Mouse (Mus musculus): ENCODE data around the gene Cxcl12.

Cxcl12 gene

DNA sequence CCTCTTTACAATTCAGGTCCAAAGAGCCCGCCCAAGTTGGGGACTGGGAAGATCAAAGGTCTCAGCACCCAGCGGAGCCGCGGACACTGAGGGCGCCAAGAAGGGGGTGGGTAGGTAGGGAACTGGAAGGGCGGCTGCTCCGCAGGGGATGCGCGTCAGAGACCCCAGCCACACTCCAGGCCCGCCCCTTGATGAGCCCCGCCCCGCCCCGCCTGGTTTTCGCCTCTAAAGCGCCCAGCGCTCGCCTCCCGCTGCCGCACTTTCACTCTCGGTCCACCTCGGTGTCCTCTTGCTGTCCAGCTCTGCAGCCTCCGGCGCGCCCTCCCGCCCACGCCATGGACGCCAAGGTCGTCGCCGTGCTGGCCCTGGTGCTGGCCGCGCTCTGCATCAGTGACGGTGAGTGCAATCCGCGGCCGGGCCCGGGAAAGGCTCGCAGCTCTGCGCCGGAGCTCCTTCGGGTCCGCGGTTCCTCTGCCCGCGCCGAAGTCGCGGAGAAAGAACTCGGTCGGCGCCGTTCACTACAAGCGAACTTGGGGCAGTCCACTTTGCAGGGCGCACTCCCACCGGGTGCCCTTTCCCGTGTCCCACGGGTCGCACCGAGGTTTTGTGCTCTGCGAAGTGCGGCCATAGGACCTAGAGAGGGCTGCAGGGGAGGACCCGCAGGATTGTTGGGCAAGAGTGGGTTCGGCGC, at the start of gene Cxcl12:
TSS of gene Cxcl12 (plus strand) at position 215 of the 691 bp plus-strand sequence.
- DNase-seq (ENCODE audit: low read depth, low spot score): peak; percentile 21

- DNase-seq (ENCODE audit: low read depth, low spot score): no peak
Measured at GRCm38 (mm10) chr6:117122074-117122473, 46.3 kb upstream of the Cxcl12 start.

DNA sequence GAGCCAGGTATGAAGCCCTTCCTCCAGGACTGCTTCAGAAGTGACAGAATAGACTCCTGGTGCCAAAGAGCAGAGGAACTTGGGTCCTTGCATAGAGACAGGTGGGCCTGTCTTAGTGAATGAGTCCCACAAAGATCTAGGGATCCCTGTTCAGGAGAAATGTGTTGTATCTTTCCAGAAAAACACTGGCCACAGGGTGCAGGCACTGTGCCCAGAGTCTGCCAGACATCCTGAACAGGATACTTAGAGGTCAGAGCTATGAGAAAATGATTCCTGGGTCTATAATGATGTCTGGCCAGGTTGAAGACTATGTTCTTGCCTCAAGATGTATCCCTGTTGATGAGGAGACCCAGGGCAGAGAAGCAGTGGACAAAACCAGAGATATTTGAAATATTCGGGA, 42.0 kb upstream of the Cxcl12 start:
- no peak for DNase-seq (ENCODE audit: low read depth, low spot score)

DNA sequence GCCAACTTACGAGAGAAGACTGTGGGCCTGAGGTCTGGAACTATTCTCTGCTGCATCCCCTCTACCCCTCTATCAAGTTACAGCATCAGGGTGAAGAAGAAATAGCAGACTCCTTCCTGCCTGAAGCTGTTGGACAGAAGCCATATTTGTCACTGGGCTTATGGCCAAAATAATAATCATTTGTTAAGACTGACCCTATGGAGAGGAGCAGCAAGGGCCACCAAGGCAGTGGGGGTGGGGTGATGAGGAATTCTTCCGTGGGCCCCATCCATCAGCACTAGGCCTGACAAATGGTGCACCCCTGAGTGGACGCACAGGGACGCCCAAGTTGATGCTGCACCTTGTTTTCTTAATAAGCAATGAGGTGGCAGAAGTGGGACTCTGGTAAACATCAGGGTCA, 38.9 kb upstream of the Cxcl12 start:
- DNase-seq (ENCODE audit: low read depth, low spot score): no peak

DNA sequence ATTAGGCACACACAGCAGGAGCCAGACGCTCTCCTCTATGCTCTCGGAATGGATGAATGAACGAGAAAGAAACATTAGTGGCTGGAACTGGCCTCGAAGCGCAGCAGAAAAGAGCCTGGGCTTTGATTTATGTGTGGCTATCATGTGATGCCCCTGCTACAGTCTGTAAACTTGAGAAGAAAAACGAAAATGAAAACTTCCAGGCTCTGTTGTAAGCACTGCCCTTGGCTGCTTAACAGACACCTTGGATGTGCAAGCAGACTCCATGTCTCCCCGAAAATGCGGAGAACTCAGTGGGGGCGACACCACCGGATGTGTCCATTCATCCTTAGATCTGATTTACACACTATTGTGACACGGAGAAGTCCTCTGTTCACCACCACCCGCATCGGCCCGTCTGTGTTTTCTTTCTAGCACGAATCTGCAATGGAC, 37.6 kb upstream of the Cxcl12 start:
- no peak for DNase-seq (ENCODE audit: low read depth, low spot score)

DNA sequence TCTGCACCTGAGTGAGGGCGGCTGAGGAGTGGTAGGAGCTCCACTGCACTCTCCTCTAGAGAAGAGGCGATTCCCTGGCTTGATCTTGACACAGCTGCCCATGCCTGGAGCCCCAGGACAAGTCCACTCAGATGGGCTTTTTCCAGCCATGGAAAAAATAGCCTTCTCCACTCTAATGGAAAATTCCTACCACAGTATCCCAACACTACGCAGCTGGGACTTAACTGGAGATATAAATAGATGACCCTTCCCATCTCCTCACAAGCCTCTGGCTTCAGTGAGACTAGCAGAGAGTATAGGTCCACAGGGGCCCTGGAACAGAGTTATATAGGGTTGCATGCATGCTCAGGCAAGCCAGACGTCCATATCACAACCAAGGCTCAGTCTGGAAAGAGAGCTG, 33.8 kb upstream of the Cxcl12 start:
- DNase-seq (ENCODE audit: low read depth, low spot score): no peak

DNA sequence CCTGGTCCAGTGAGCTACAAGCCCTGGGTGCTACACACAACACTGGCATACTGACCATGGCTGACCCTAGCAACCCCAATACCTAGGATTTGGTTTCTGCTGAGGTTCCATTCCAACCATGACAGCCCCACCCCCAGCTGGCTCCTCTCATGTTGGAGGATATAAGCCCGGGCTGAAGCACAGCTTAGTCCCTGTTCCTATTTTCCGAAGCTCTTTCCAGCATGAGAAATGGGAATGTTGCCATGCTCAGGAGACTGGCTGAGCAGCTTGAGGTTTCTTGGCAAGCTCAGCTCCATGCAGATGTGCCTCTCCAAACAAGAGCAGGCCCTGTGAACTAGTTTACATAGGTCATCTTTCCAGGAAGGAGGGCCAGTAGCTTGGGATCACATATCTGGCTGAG, 30.6 kb upstream of the Cxcl12 start:
- peak; percentile 35 for DNase-seq (ENCODE audit: low read depth, low spot score)

GRCm38 (mm10) chr6:117140907-117141306, 27.4 kb upstream of the Cxcl12 start:
- DNase-seq (ENCODE audit: low read depth, low spot score): peak; percentile 43

- DNase-seq (ENCODE audit: low read depth, low spot score): no peak
Measured at GRCm38 (mm10) chr6:117146951-117147350, 21.4 kb upstream of the Cxcl12 start.

- DNase-seq (ENCODE audit: low read depth, low spot score): no peak
Measured at GRCm38 (mm10) chr6:117151484-117152149, 16.7 kb upstream of the Cxcl12 start.

- no peak for DNase-seq (ENCODE audit: low read depth, low spot score)
Measured at GRCm38 (mm10) chr6:117153046-117153445, 15.3 kb upstream of the Cxcl12 start.

DNA sequence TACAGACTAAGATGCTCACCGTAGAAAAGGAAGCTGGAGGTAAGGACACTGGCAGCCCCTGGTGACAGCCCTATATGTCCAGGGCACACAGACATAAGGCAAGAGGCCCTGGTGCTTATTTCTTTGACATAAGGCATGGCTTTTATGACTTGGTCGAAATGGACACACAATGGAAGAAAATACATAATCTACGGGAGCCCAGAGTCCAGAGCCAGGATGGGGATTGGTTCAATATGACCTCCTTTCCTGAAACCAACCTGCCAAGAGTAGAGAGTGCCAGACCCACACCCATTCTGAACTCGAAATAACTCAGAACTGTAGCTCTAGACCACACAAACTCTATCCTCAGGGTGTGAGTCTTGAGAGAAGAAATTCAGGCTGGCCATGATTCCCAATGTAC, 11.5 kb upstream of the Cxcl12 start:
- DNase-seq (ENCODE audit: low read depth, low spot score): no peak

DNA sequence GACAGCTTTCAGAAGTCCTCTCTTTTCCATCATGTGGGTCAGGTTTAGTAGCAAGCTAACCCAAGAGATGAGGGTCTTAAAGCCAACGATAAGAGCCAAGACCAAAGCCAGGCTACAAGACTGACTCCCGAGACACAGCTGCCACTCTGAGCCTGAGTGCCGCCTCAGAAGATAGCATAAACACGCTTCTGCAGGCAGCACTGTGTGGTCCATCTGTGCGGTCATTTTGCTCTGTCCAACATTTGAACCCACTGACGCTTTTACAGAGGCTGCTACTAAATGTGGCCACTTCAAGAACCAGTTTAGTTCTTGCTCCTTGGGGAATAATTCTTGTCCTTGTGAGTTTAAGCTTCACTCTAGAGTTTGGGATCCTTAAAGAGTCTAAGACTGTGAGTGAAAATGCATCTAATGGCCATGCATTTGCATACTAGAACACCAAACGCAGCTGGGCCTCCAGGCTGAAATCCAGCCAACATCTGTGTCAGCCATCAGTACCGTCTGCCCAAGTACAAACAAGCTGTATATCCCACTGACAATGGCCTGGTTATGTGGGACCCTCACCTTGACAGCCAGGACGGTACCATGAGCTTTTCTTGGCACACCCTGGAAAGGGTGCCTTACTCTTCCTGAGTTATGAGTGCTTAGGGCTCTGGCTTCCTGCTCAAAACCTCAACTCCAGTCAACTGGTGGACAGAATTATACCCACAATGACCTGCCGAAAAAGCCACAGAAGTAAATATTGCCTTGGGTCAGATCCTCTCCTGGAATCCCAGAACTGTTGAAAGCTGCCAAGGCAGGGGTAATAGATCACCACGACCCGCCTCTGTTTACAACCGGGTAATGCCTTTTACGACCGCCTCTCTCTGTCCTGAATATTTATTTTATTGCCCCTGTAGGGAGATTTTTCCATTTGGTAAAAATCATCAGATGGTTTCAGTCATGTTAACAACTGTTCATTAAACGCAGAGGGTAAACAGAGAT, 8.3 kb upstream of the Cxcl12 start:
- DNase-seq (ENCODE audit: low read depth, low spot score): no peak

DNA sequence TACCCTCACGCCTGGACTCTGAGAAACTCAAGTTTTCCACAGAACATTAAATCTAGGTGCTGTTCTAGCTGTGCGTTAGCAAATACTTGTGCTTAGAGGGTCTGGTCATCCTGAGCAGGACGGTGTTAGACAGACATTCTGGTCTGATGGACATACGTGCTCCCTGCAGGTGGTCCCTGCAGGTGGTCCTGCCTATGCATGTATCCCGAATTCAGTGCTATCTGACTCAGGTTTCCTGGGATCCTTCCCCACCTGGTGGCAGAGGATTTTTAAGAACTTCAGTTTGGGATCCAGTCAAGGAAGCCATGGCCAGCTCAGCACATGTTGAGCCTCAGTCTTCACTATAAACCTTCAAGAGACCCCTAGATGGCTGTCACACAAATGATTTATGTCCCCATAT, 4.8 kb upstream of the Cxcl12 start:
- DNase-seq (ENCODE audit: low read depth, low spot score): no peak

- peak; percentile 92 for DNase-seq (ENCODE audit: low read depth, low spot score)
Measured at GRCm38 (mm10) chr6:117166581-117167425, 1.5 kb upstream of the Cxcl12 start.

DNA sequence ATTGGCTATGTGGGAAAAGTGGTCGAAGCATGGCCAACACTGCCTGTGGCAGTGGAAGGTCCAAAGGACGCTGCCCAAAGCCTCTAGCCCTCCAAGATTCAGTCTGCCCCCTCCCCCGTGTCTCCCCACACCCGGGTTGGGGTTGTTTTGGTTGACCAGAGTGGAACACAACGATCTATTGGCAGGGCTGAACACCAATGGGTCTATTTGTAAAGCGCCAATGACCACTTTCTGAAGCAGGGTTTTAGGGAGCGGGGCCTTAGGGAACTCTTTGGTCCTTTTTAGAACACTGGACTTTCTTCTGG, 957 bp upstream of the Cxcl12 start:
- DNase-seq (ENCODE audit: low read depth, low spot score): no peak

- DNase-seq (ENCODE audit: low read depth, low spot score): no peak
Measured at GRCm38 (mm10) chr6:117169051-117169909, 945 bp downstream of the Cxcl12 start.

DNA sequence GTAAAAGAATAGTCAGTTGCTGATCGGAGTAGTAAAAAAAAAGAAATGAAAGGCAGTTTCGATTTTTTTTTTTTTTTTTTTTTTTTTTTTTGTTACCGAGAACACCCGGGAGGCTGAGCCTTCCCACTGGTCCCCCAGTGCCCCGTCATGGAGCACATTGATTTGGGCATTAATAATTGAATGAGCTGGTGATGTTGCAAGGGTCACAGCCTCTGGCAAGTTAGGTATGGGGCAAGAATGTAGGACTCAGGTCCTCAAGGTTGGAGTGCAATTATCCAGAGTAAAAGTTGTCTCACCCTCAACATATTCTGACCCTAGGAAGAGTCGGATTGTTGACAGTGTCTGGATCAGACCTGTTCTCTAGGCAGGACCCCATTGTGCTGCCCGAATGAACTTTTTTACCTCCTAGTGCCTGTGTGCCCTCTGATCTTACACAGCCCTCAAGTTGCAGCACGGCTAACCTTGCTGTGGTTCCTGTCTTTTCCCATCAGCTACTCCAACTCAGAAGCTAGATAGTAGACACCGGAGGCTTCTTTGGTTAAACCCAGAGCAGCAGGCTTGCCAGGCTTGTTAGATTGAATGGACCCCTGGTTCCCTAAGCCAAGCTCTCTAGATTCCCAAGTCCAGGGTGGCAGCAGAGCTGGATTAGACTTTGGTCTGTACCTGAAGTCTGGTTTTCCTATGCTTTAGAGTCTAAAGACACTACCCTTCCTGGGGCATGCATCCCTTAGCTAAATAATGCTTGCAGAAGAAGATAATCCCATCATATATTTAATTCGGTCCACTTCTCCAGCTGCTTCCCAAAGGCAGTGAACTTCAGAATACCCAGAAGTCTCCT, 1.8 kb downstream of the Cxcl12 start:
- DNase-seq (ENCODE audit: low read depth, low spot score): no peak

- no peak for DNase-seq (ENCODE audit: low read depth, low spot score)
Measured at GRCm38 (mm10) chr6:117172358-117172757, 4.0 kb downstream of the Cxcl12 start.

GRCm38 (mm10) chr6:117173876-117174275, 5.5 kb downstream of the Cxcl12 start:
- peak; percentile 77 for DNase-seq (ENCODE audit: low read depth, low spot score)

All from brain, adult 2 months (tissue).